Mouse (Mus musculus): ENCODE data around the gene Apbb1.

GRCm38 (mm10) chr7:105576166-105576748, 5.2 kb downstream of the Apbb1 start:
- no peak for TF ChIP-seq CTCF (IDR thresholded peaks at IDR 0.05; ENCODE audit: low read depth, low read length)
- no peak for TF ChIP-seq POLR2A (IDR thresholded peaks at IDR 0.05; ENCODE audit: insufficient read depth, low read length)
- no peak for TF ChIP-seq EP300 (IDR thresholded peaks at IDR 0.05; ENCODE audit: insufficient read depth, low read depth, low read length)

Data from ES-Bruce4 (cell line).